Mouse (Mus musculus) kidney, adult 18-20 months (tissue): Measurements from ENCODE around the gene Eya2.

Experiments
- DNase-seq: peaks from one replicate; pipeline ENCODE4 v3.0.0; 2021

Gene Eya2

DNA sequence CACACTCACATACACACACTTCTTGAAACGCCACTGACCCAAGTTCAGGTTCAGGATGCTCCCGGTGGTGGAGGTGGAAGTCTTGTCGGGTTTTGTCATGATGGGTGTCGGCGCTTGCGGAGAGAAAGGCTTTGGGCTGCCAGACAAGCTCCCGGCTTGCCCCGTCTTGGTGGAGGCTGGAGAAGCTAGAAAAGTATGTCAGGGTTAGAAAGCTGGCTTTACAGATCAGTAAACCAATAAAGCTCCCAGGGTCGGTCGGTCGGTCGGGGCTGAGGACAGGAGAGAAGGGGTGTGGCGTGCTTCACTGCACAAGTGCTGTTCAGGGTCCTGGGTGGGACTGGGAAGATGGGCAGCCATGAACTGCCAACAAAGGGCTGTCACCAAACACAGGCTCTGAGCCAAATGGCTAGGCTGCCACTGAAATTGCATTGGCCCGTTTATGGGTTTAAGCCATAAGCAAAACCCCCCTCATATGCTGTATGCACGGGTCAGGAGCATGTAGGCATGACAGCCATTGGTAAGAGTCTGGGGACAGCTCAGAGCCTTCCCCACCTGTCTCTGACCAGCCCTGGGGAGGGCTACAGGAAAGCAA, 225.8 kb downstream of the Eya2 start:
- DNase-seq, result no peak
